In the genomic region with DNA sequence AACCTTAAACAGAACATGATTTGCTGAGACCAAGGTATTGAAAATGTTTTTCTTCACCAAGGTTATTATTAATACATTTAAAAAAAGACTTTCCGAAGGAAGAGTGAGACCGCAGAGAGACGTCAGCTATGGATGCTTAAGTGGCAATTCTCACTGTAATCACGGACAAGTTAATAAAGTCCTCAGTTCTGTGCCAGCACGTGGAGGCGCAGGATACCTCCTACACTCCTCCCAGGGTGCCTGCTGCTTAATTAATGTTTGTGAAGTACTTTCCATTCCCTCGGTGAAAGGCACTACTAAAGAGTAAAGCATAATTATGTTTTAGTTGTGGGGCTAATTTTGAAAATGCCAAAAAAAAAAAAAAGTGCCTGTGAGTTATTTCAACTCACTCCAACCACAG, we compare ENCODE assay signal across 30 mouse cellular contexts.
A peak's percentile ranks its signal among the peaks of the same experiment; 100 is the strongest.
DNase-seq lines count a peak whose midpoint lies in the region; ATAC-seq and TF ChIP-seq lines count a peak whose summit lies in the region.
"Had no signal": no experiment of that assay in that cellular context is flagged by ENCODE, and none has a peak within 500 bp of the region (broad histone marks: within the 10 kb centered on the region; RNA-seq: fewer than 3 reads in every experiment).

No protein-coding gene starts in this region.

- intact Hi-C loops in heart, postnatal 25 days (cut with DNase I) = no loop called here

- no peak for TF ChIP-seq POLR2A in brain, embryonic 14.5 days (IDR thresholded peaks at IDR 0.05; ENCODE audit: borderline replicate concordance, extremely low read depth, insufficient read depth, insufficient read length, poor library complexity, severe bottlenecking)

- no peaks in the 10 kb centered on the region for H3K4me1 ChIP-seq in midbrain, postnatal 0 days (ENCODE audit: insufficient read depth, low read length)
- peaks cover 3% of the 10 kb centered on the region; the same call in 1 of the 2 replicates for H3K4me1 ChIP-seq in midbrain, embryonic 10.5 days
- H3K4me1 ChIP-seq: embryonic facial prominence, embryonic 10.5 days; embryonic facial prominence, embryonic 13.5 days; intestine, embryonic 15.5 days had no signal

- no peak overlapping the region for H3K9ac ChIP-seq in midbrain, postnatal 0 days (replicated peaks; ENCODE audit: low read length, poor library complexity, severe bottlenecking)
- H3K9ac ChIP-seq: embryonic facial prominence, embryonic 13.5 days; forebrain, embryonic 12.5 days; forebrain, postnatal 0 days; heart, embryonic 13.5 days; hindbrain, embryonic 14.5 days; intestine, embryonic 15.5 days had no signal

- 57% methylated on average over 7 of the region's 7 CpGs for WGBS in midbrain, postnatal 0 days
- 77% methylated on average over 7 of the region's 7 CpGs for WGBS in midbrain, embryonic 10.5 days

- no peak overlapping the region for H3K4me3 ChIP-seq in midbrain, postnatal 0 days (ENCODE audit: low read depth, low read length)
- no peak overlapping the region for H3K4me3 ChIP-seq in midbrain, embryonic 10.5 days
- H3K4me3 ChIP-seq: embryonic facial prominence, embryonic 10.5 days; embryonic facial prominence, embryonic 13.5 days; erythroblast, embryonic 14.5 days; forebrain, embryonic 12.5 days; heart, adult 2 months; heart, embryonic 10.5 days; heart, embryonic 13.5 days; intestine, embryonic 15.5 days had no signal

- ATAC-seq in frontal cortex, adult (ENCODE audit: low TSS enrichment) = peak; percentile 23; the same call in 1 of the 2 replicates
- no peak for ATAC-seq in midbrain, postnatal 0 days (ENCODE audit: low FRiP score)
- ATAC-seq: intestine, embryonic 15.5 days; Patski had no signal

- H3K27me3 ChIP-seq in midbrain, postnatal 0 days (ENCODE audit: insufficient read depth, low read length) = no peaks in the 10 kb centered on the region
- peaks cover 19% of the 10 kb centered on the region; the same call in 1 of the 2 replicates for H3K27me3 ChIP-seq in midbrain, embryonic 10.5 days (ENCODE audit: low read depth, poor library complexity, severe bottlenecking)
- H3K27me3 ChIP-seq: CH12.LX; embryonic facial prominence, embryonic 13.5 days; forebrain, embryonic 12.5 days; heart, embryonic 13.5 days; intestine, embryonic 15.5 days had no signal

- no peaks in the 10 kb centered on the region for H3K9me3 ChIP-seq in midbrain, postnatal 0 days (ENCODE audit: low read length)
- H3K9me3 ChIP-seq in midbrain, embryonic 10.5 days (replicated peaks) = no peaks in the 10 kb centered on the region
- H3K9me3 ChIP-seq: embryonic facial prominence, embryonic 10.5 days; embryonic facial prominence, embryonic 13.5 days; forebrain, embryonic 12.5 days; heart, embryonic 10.5 days; heart, embryonic 13.5 days; intestine, embryonic 15.5 days had no signal

- no peak for DNase-seq in frontal cortex, postnatal 36 days (ENCODE audit: low spot score in 2 of 2)
- peak; percentile 21 for DNase-seq in midbrain, postnatal 0 days (ENCODE audit: low spot score)
- no peak for DNase-seq in midbrain, embryonic 10.5 days (ENCODE audit: low spot score)
- peak; percentile 60 for DNase-seq in brain, embryonic 14.5 days (ENCODE audit: low read depth)
- no peak for DNase-seq in heart, postnatal 25 days (ENCODE audit: low spot score)
- DNase-seq: adrenal gland, postnatal 10 days; adrenal gland, postnatal 36 days; B cell, adult 2 months; cerebellum, adult 11-12 months; cerebellum, adult 8-10 months; cerebellum, postnatal 36 days; embryo, embryonic 11 days; forebrain, postnatal 0 days; gastrocnemius, postnatal 10 days; gastrocnemius, postnatal 36 days; heart, adult 2 months; heart, postnatal 14 days; kidney, adult 11 months had no signal

- H3K36me3 ChIP-seq in midbrain, postnatal 0 days (ENCODE audit: insufficient read depth, low read length) = no peaks in the 10 kb centered on the region
- no peaks in the 10 kb centered on the region for H3K36me3 ChIP-seq in midbrain, embryonic 10.5 days
- H3K36me3 ChIP-seq: embryonic facial prominence, embryonic 10.5 days; embryonic facial prominence, embryonic 13.5 days; forebrain, embryonic 12.5 days; G1E; heart, embryonic 10.5 days; heart, embryonic 13.5 days; intestine, embryonic 15.5 days had no signal

- H3K27ac ChIP-seq in midbrain, postnatal 0 days (ENCODE audit: low read depth, low read length) = no peak overlapping the region
- H3K27ac ChIP-seq in midbrain, embryonic 10.5 days (replicated peaks) = no peak overlapping the region
- H3K27ac ChIP-seq: embryonic facial prominence, embryonic 10.5 days; embryonic facial prominence, embryonic 13.5 days; forebrain, embryonic 12.5 days; heart, adult 2 months; heart, embryonic 13.5 days; hindbrain, embryonic 14.5 days; intestine, embryonic 15.5 days had no signal

- no peak overlapping the region for H3K4me2 ChIP-seq in midbrain, postnatal 0 days (ENCODE audit: low read depth, low read length, poor library complexity, severe bottlenecking)
- H3K4me2 ChIP-seq: embryonic facial prominence, embryonic 13.5 days; forebrain, embryonic 12.5 days; heart, embryonic 13.5 days; hindbrain, embryonic 14.5 days; intestine, embryonic 15.5 days had no signal

- no peak for TF ChIP-seq CTCF in midbrain, postnatal 0 days (IDR thresholded peaks at IDR 0.05)
- TF ChIP-seq CTCF in brain, embryonic 14.5 days (IDR thresholded peaks at IDR 0.05; ENCODE audit: borderline replicate concordance, extremely low read depth, insufficient read depth, insufficient read length) = no peak

Comparison
In these comparisons a context has a peak if more than half of its experiments do, and no peak if none do; other contexts are left out.
1. DNase-seq: peak in midbrain, postnatal 0 days (single experiment) and brain, embryonic 14.5 days (single experiment); none in frontal cortex, postnatal 36 days (0 of 2), midbrain, embryonic 10.5 days (single experiment) and heart, postnatal 25 days (single experiment).